Mouse (Mus musculus): ENCODE data around the gene Eid2. TPM values are rescaled to one million over a fixed set of nuclear protein-coding genes. Genes with fewer than 3 reads are reported as not detected.
"Not testable (repeated sequence)": the region's sequence is repeated elsewhere in the genome, so short reads cannot be mapped to it uniquely, and the experiment has no call there.

Gene Eid2
- 2.4 and 7.4 TPM in 2 replicates for polyA plus RNA-seq (2014; fragmentation: Nextera tagmentation; extraction: Ambion mirVana)

GRCm38 (mm10) chr7:28267129-28268041, at the start of gene Eid2:
Eid2 (plus strand) TSS chr7:28267881.
- H3K36me3 ChIP-seq (ENCODE audit: control insufficient read depth, insufficient read depth, low read length) = no peaks in the 10 kb centered on the region; the same call in 1 of the 2 replicates
- H3K9me3 ChIP-seq (ENCODE audit: control insufficient read depth, low read length) = no peaks in the 10 kb centered on the region
- peaks cover 4% of the 10 kb centered on the region; the same call in 1 of the 2 replicates for H3K4me1 ChIP-seq (ENCODE audit: control insufficient read depth, insufficient read depth, low read length)
- H3K27me3 ChIP-seq (ENCODE audit: control insufficient read depth, insufficient read depth, low read length) = no peaks in the 10 kb centered on the region
- H3K9ac ChIP-seq (ENCODE audit: low read depth, low read length) = peak within 1 kb of the TSS; percentile 97
- H3K4me3 ChIP-seq (ENCODE audit: low read length) = peak within 1 kb of the TSS; percentile 85
- H3K4me2 ChIP-seq (replicated peaks; ENCODE audit: low read depth, low read length) = peak within 1 kb of the TSS; percentile 82
- H3K27ac ChIP-seq (ENCODE audit: low read depth, low read length) = peak within 1 kb of the TSS; percentile 65; the same call in 1 of the 2 replicates
- peak; percentile 91 for ATAC-seq (ENCODE audit: low FRiP score, low TSS enrichment)
- 7% methylated on average over 57 of the region's 57 CpGs for WGBS

GRCm38 (mm10) chr7:28218951-28219740, 48.5 kb upstream of the Eid2 start:
- not testable (repeated sequence) for H3K4me2 ChIP-seq (replicated peaks; ENCODE audit: low read depth, low read length); H3K9ac ChIP-seq (ENCODE audit: low read depth, low read length); H3K36me3 ChIP-seq (ENCODE audit: control insufficient read depth, insufficient read depth, low read length); H3K9me3 ChIP-seq (ENCODE audit: control insufficient read depth, low read length); H3K27ac ChIP-seq (ENCODE audit: low read depth, low read length); ATAC-seq (ENCODE audit: low FRiP score, low TSS enrichment); H3K4me3 ChIP-seq (ENCODE audit: low read length); H3K27me3 ChIP-seq (ENCODE audit: control insufficient read depth, insufficient read depth, low read length); H3K4me1 ChIP-seq (ENCODE audit: control insufficient read depth, insufficient read depth, low read length)
- WGBS = 91% methylated on average over 20 of the region's 20 CpGs

- not testable (repeated sequence) for H3K36me3 ChIP-seq (ENCODE audit: control insufficient read depth, insufficient read depth, low read length); H3K9me3 ChIP-seq (ENCODE audit: control insufficient read depth, low read length); H3K27ac ChIP-seq (ENCODE audit: low read depth, low read length); H3K4me1 ChIP-seq (ENCODE audit: control insufficient read depth, insufficient read depth, low read length); ATAC-seq (ENCODE audit: low FRiP score, low TSS enrichment); H3K4me3 ChIP-seq (ENCODE audit: low read length); H3K9ac ChIP-seq (ENCODE audit: low read depth, low read length); H3K4me2 ChIP-seq (replicated peaks; ENCODE audit: low read depth, low read length); H3K27me3 ChIP-seq (ENCODE audit: control insufficient read depth, insufficient read depth, low read length)
- WGBS = 85% methylated on average over 4 of the region's 4 CpGs
Observed at GRCm38 (mm10) chr7:28226836-28227235, 40.8 kb upstream of the Eid2 start.

GRCm38 (mm10) chr7:28227421-28227820, 40.3 kb upstream of the Eid2 start:
- H3K9me3 ChIP-seq (ENCODE audit: control insufficient read depth, low read length); H3K4me2 ChIP-seq (replicated peaks; ENCODE audit: low read depth, low read length); ATAC-seq (ENCODE audit: low FRiP score, low TSS enrichment); H3K4me3 ChIP-seq (ENCODE audit: low read length); H3K9ac ChIP-seq (ENCODE audit: low read depth, low read length); H3K36me3 ChIP-seq (ENCODE audit: control insufficient read depth, insufficient read depth, low read length); H3K4me1 ChIP-seq (ENCODE audit: control insufficient read depth, insufficient read depth, low read length); H3K27ac ChIP-seq (ENCODE audit: low read depth, low read length); H3K27me3 ChIP-seq (ENCODE audit: control insufficient read depth, insufficient read depth, low read length): not testable (repeated sequence)
- 92% methylated on average over 4 of the region's 4 CpGs for WGBS

- not testable (repeated sequence) for H3K4me3 ChIP-seq (ENCODE audit: low read length); H3K36me3 ChIP-seq (ENCODE audit: control insufficient read depth, insufficient read depth, low read length); H3K4me2 ChIP-seq (replicated peaks; ENCODE audit: low read depth, low read length); H3K9me3 ChIP-seq (ENCODE audit: control insufficient read depth, low read length); H3K4me1 ChIP-seq (ENCODE audit: control insufficient read depth, insufficient read depth, low read length); H3K9ac ChIP-seq (ENCODE audit: low read depth, low read length); H3K27ac ChIP-seq (ENCODE audit: low read depth, low read length); H3K27me3 ChIP-seq (ENCODE audit: control insufficient read depth, insufficient read depth, low read length); ATAC-seq (ENCODE audit: low FRiP score, low TSS enrichment)
- 77% methylated on average over 2 of the region's 2 CpGs for WGBS
Observed at GRCm38 (mm10) chr7:28243943-28244342, 23.7 kb upstream of the Eid2 start.

DNA sequence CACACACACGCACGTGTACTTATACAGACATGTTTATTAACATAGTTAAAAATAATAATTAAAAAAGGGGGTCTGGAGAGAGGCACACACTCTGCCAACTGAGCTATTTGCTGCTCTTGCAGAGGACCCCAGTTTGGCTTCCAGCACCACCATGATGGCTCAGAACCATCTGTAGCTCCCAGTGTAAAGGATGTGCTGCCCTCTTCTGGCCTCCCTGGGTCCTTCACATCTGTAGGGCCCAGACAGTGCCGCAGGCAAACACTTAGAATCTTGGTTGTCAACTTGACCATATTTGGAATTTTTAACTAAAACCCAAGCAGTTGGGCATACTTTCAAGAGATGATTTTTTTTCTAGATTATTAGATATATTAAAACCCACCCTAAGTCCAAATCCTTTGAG, 18.7 kb upstream of the Eid2 start:
- 91% methylated on average over 3 of the region's 3 CpGs for WGBS
- Histone ChIP-seq H3K4me1 (ENCODE audit: control insufficient read depth, insufficient read depth, low read length) (no peaks in the 10 kb centered on the region), H3K9me3 (ENCODE audit: control insufficient read depth, low read length) (no peaks in the 10 kb centered on the region), H3K4me2 (replicated peaks; ENCODE audit: low read depth, low read length) (no peak overlapping the region), H3K4me3 (ENCODE audit: low read length) (no peak overlapping the region), H3K27me3 (ENCODE audit: control insufficient read depth, insufficient read depth, low read length) (no peaks in the 10 kb centered on the region), H3K27ac (ENCODE audit: low read depth, low read length) (no peak overlapping the region), H3K36me3 (ENCODE audit: control insufficient read depth, insufficient read depth, low read length) (no peaks in the 10 kb centered on the region), H3K9ac (ENCODE audit: low read depth, low read length) (no peak overlapping the region)
- ATAC-seq (ENCODE audit: low FRiP score, low TSS enrichment) = no peak

- no peak overlapping the region for H3K9ac ChIP-seq (ENCODE audit: low read depth, low read length)
- 90% methylated on average over 17 of the region's 17 CpGs for WGBS
- H3K36me3 ChIP-seq (ENCODE audit: control insufficient read depth, insufficient read depth, low read length) = no peaks in the 10 kb centered on the region
- peaks cover 3% of the 10 kb centered on the region; the same call in 1 of the 2 replicates for H3K9me3 ChIP-seq (ENCODE audit: control insufficient read depth, low read length)
- H3K4me3 ChIP-seq (ENCODE audit: low read length) = no peak overlapping the region
- no peak overlapping the region for H3K27ac ChIP-seq (ENCODE audit: low read depth, low read length)
- H3K4me1 ChIP-seq (ENCODE audit: control insufficient read depth, insufficient read depth, low read length) = no peaks in the 10 kb centered on the region
- no peak for ATAC-seq (ENCODE audit: low FRiP score, low TSS enrichment)
- H3K4me2 ChIP-seq (replicated peaks; ENCODE audit: low read depth, low read length) = no peak overlapping the region
- no peaks in the 10 kb centered on the region for H3K27me3 ChIP-seq (ENCODE audit: control insufficient read depth, insufficient read depth, low read length)
Observed at GRCm38 (mm10) chr7:28251976-28252375, 15.7 kb upstream of the Eid2 start.

- WGBS = 84% methylated on average over 6 of the region's 6 CpGs
Observed at GRCm38 (mm10) chr7:28254591-28254990, 13.1 kb upstream of the Eid2 start.

GRCm38 (mm10) chr7:28255476-28255875, 12.2 kb upstream of the Eid2 start:
- no peak overlapping the region for H3K9ac ChIP-seq (ENCODE audit: low read depth, low read length)
- H3K27ac ChIP-seq (ENCODE audit: low read depth, low read length) = no peak overlapping the region
- 83% methylated on average over 6 of the region's 6 CpGs for WGBS
- no peaks in the 10 kb centered on the region for H3K36me3 ChIP-seq (ENCODE audit: control insufficient read depth, insufficient read depth, low read length)
- no peak for ATAC-seq (ENCODE audit: low FRiP score, low TSS enrichment)
- no peaks in the 10 kb centered on the region for H3K4me1 ChIP-seq (ENCODE audit: control insufficient read depth, insufficient read depth, low read length)
- no peak overlapping the region for H3K4me2 ChIP-seq (replicated peaks; ENCODE audit: low read depth, low read length)
- no peak overlapping the region for H3K4me3 ChIP-seq (ENCODE audit: low read length)
- no peaks in the 10 kb centered on the region for H3K27me3 ChIP-seq (ENCODE audit: control insufficient read depth, insufficient read depth, low read length)
- H3K9me3 ChIP-seq (ENCODE audit: control insufficient read depth, low read length) = peaks cover 3% of the 10 kb centered on the region; the same call in 1 of the 2 replicates

More at GRCm38 (mm10) chr7:28254591-28254990, 13.1 kb upstream of the Eid2 start:
- no peaks in the 10 kb centered on the region for H3K4me1 ChIP-seq (ENCODE audit: control insufficient read depth, insufficient read depth, low read length)
- no peak overlapping the region for H3K9ac ChIP-seq (ENCODE audit: low read depth, low read length)
- no peak overlapping the region for H3K27ac ChIP-seq (ENCODE audit: low read depth, low read length)
- no peak for ATAC-seq (ENCODE audit: low FRiP score, low TSS enrichment)
- peaks cover 3% of the 10 kb centered on the region; the same call in 1 of the 2 replicates for H3K9me3 ChIP-seq (ENCODE audit: control insufficient read depth, low read length)
- no peaks in the 10 kb centered on the region for H3K27me3 ChIP-seq (ENCODE audit: control insufficient read depth, insufficient read depth, low read length)
- no peak overlapping the region for H3K4me2 ChIP-seq (replicated peaks; ENCODE audit: low read depth, low read length)
- no peaks in the 10 kb centered on the region for H3K36me3 ChIP-seq (ENCODE audit: control insufficient read depth, insufficient read depth, low read length)
- no peak overlapping the region for H3K4me3 ChIP-seq (ENCODE audit: low read length)
